Comparison of ENCODE assay signal across 13 mouse cellular contexts in genomic region chr6:86624074-86625030, GRCm38 (mm10). TPM values are rescaled to one million over a fixed set of nuclear protein-coding genes. Genes with fewer than 3 reads are reported as not detected.
DNase-seq lines count a peak whose midpoint lies in the region; ATAC-seq and TF ChIP-seq lines count a peak whose summit lies in the region.
"Had no signal": no experiment of that assay in that cellular context is flagged by ENCODE, and none has a peak within 500 bp of the region (broad histone marks: within the 10 kb centered on the region; RNA-seq: fewer than 3 reads in every experiment).

No protein-coding gene starts in this region.

- no peak overlapping the region for H3K9ac ChIP-seq in forebrain, embryonic 14.5 days (ENCODE audit: low read length)
- no peak overlapping the region for H3K9ac ChIP-seq in forebrain, embryonic 16.5 days (replicated peaks; ENCODE audit: low read depth, low read length)
- H3K9ac ChIP-seq in midbrain, embryonic 14.5 days (replicated peaks; ENCODE audit: low read length) = no peak overlapping the region
- H3K9ac ChIP-seq in midbrain, embryonic 15.5 days = no peak overlapping the region
- H3K9ac ChIP-seq in stomach, postnatal 0 days (ENCODE audit: low read length) = no peak overlapping the region
- H3K9ac ChIP-seq: hindbrain, embryonic 15.5 days; stomach, embryonic 15.5 days had no signal

- TF ChIP-seq CTCF in stomach, postnatal 0 days (IDR thresholded peaks at IDR 0.05; ENCODE audit: low read depth) = no peak

- ATAC-seq in forebrain, embryonic 14.5 days = no peak
- ATAC-seq in forebrain, embryonic 16.5 days = no peak
- ATAC-seq in midbrain, embryonic 14.5 days (ENCODE audit: low FRiP score, low TSS enrichment) = no peak
- no peak for ATAC-seq in midbrain, embryonic 15.5 days (replicated peaks)
- no peak for ATAC-seq in stomach, postnatal 0 days (ENCODE audit: low FRiP score, low TSS enrichment)

- H3K4me3 ChIP-seq in forebrain, embryonic 14.5 days (ENCODE audit: low read depth, low read length) = no peak overlapping the region
- no peak overlapping the region for H3K4me3 ChIP-seq in forebrain, embryonic 16.5 days (replicated peaks; ENCODE audit: low read length)
- H3K4me3 ChIP-seq in midbrain, embryonic 14.5 days (replicated peaks; ENCODE audit: low read depth, low read length) = no peak overlapping the region
- H3K4me3 ChIP-seq in midbrain, embryonic 15.5 days = no peak overlapping the region
- H3K4me3 ChIP-seq in stomach, postnatal 0 days (ENCODE audit: low read depth, low read length) = no peak overlapping the region
- H3K4me3 ChIP-seq: gastrocnemius, adult 2 months; hindbrain, embryonic 15.5 days; layer of hippocampus, adult 2 months; stomach, embryonic 15.5 days had no signal

- no peaks in the 10 kb centered on the region for H3K36me3 ChIP-seq in forebrain, embryonic 14.5 days (ENCODE audit: control insufficient read depth, insufficient read depth, low read length)
- no peaks in the 10 kb centered on the region for H3K36me3 ChIP-seq in forebrain, embryonic 16.5 days (ENCODE audit: control insufficient read depth, insufficient read depth)
- no peaks in the 10 kb centered on the region for H3K36me3 ChIP-seq in midbrain, embryonic 14.5 days (ENCODE audit: control insufficient read depth, insufficient read depth, low read length)
- no peaks in the 10 kb centered on the region for H3K36me3 ChIP-seq in midbrain, embryonic 15.5 days (replicated peaks)
- H3K36me3 ChIP-seq in stomach, postnatal 0 days (ENCODE audit: control insufficient read depth, insufficient read depth, low read length) = no peaks in the 10 kb centered on the region; the same call in 1 of the 2 replicates
- H3K36me3 ChIP-seq: hindbrain, embryonic 15.5 days; stomach, embryonic 15.5 days had no signal

- TF ChIP-seq EP300 in stomach, postnatal 0 days (optimal IDR thresholded peaks at IDR 0.05) = no peak

- H3K4me1 ChIP-seq in forebrain, embryonic 14.5 days (ENCODE audit: control insufficient read depth, insufficient read depth, low read length) = no peaks in the 10 kb centered on the region
- H3K4me1 ChIP-seq in forebrain, embryonic 16.5 days (replicated peaks; ENCODE audit: control insufficient read depth, insufficient read depth, low read length) = no peaks in the 10 kb centered on the region
- no peaks in the 10 kb centered on the region for H3K4me1 ChIP-seq in midbrain, embryonic 14.5 days (ENCODE audit: control insufficient read depth, insufficient read depth, low read length)
- no peaks in the 10 kb centered on the region for H3K4me1 ChIP-seq in midbrain, embryonic 15.5 days
- no peaks in the 10 kb centered on the region for H3K4me1 ChIP-seq in stomach, postnatal 0 days (replicated peaks; ENCODE audit: control insufficient read depth, insufficient read depth)
- H3K4me1 ChIP-seq: hindbrain, embryonic 15.5 days had no signal

- 51% methylated on average over 18 of the region's 18 CpGs for WGBS in forebrain, embryonic 14.5 days
- WGBS in forebrain, embryonic 16.5 days = 54% methylated on average over 18 of the region's 18 CpGs
- WGBS in midbrain, embryonic 14.5 days = 73% methylated on average over 18 of the region's 18 CpGs
- whole genome bisulfite sequencing in midbrain, embryonic 15.5 days = 73% methylated on average over 18 of the region's 18 CpGs
- 63% methylated on average over 18 of the region's 18 CpGs for WGBS in stomach, postnatal 0 days

- no peak overlapping the region for H3K4me2 ChIP-seq in forebrain, embryonic 14.5 days (ENCODE audit: low read length)
- no peak overlapping the region for H3K4me2 ChIP-seq in forebrain, embryonic 16.5 days (ENCODE audit: low read length)
- H3K4me2 ChIP-seq in midbrain, embryonic 14.5 days (ENCODE audit: low read length) = no peak overlapping the region
- H3K4me2 ChIP-seq in midbrain, embryonic 15.5 days = no peak overlapping the region
- H3K4me2 ChIP-seq in stomach, postnatal 0 days (replicated peaks; ENCODE audit: low read depth) = no peak overlapping the region
- H3K4me2 ChIP-seq: hindbrain, embryonic 15.5 days; stomach, embryonic 15.5 days had no signal

- no peak overlapping the region for H3K27ac ChIP-seq in forebrain, embryonic 14.5 days (ENCODE audit: low read depth, low read length)
- H3K27ac ChIP-seq in forebrain, embryonic 16.5 days (ENCODE audit: low read length) = no peak overlapping the region
- no peak overlapping the region for H3K27ac ChIP-seq in midbrain, embryonic 14.5 days (replicated peaks; ENCODE audit: low read depth, low read length)
- no peak overlapping the region for H3K27ac ChIP-seq in midbrain, embryonic 15.5 days
- peak overlapping the region; percentile 53 for H3K27ac ChIP-seq in stomach, postnatal 0 days (replicated peaks)
- H3K27ac ChIP-seq: gastrocnemius, adult 2 months; hindbrain, embryonic 15.5 days; layer of hippocampus, adult 2 months; stomach, embryonic 15.5 days had no signal

- no peaks in the 10 kb centered on the region for H3K9me3 ChIP-seq in forebrain, embryonic 14.5 days (replicated peaks; ENCODE audit: control insufficient read depth, low read length)
- H3K9me3 ChIP-seq in forebrain, embryonic 16.5 days (ENCODE audit: control insufficient read depth, low read length) = no peaks in the 10 kb centered on the region
- H3K9me3 ChIP-seq in midbrain, embryonic 14.5 days (ENCODE audit: control insufficient read depth, low read length) = no peaks in the 10 kb centered on the region
- H3K9me3 ChIP-seq in midbrain, embryonic 15.5 days = no peaks in the 10 kb centered on the region
- H3K9me3 ChIP-seq in stomach, postnatal 0 days (ENCODE audit: control insufficient read depth, low read length) = no peaks in the 10 kb centered on the region
- H3K9me3 ChIP-seq: hindbrain, embryonic 15.5 days; stomach, embryonic 15.5 days had no signal

- DNase-seq in forebrain, embryonic 14.5 days (ENCODE audit: low spot score) = peak; percentile 13
- DNase-seq in midbrain, embryonic 14.5 days = peak; percentile 14
- peak; percentile 6 to 16 for DNase-seq in layer of hippocampus, postnatal 14 days (ENCODE audit: low spot score in 2 of 2)
- DNase-seq in stomach, postnatal 0 days (ENCODE audit: low spot score) = no peak
- DNase-seq in spleen, postnatal 4 days (ENCODE audit: low spot score in 2 of 2) = no peak
- no peak for DNase-seq in gastrocnemius, postnatal 10 days
- DNase-seq: gastrocnemius, adult 2 months had no signal

- H3K27me3 ChIP-seq in forebrain, embryonic 14.5 days (replicated peaks; ENCODE audit: control insufficient read depth, insufficient read depth, low read length) = no peaks in the 10 kb centered on the region
- H3K27me3 ChIP-seq in forebrain, embryonic 16.5 days (replicated peaks; ENCODE audit: control insufficient read depth, insufficient read depth, low read length) = no peaks in the 10 kb centered on the region
- no peaks in the 10 kb centered on the region for H3K27me3 ChIP-seq in midbrain, embryonic 14.5 days (ENCODE audit: control insufficient read depth, insufficient read depth, low read length)
- no peaks in the 10 kb centered on the region for H3K27me3 ChIP-seq in midbrain, embryonic 15.5 days (replicated peaks)
- H3K27me3 ChIP-seq in stomach, postnatal 0 days (ENCODE audit: control insufficient read depth, insufficient read depth, low read length) = no peaks in the 10 kb centered on the region
- H3K27me3 ChIP-seq: hindbrain, embryonic 15.5 days; stomach, embryonic 15.5 days had no signal

RNA-seq across cellular contexts. Expression of gene Asprv1, which starts 3.6 kb away (rescaled TPM):
- polyA plus RNA-seq in forebrain, embryonic 14.5 days (2014; fragmentation: Nextera tagmentation; extraction: Ambion mirVana) = 0.59 and 1.0 TPM in 2 replicates
- polyA plus RNA-seq in forebrain, embryonic 16.5 days (2015; fragmentation: Nextera tagmentation; extraction: Ambion mirVana) = 0.92 and 1.6 TPM in 2 replicates
- polyA plus RNA-seq in midbrain, embryonic 14.5 days (2014; fragmentation: Nextera tagmentation; extraction: Ambion mirVana) = 0.76 and 0.92 TPM in 2 replicates
- 0.47 and 1.7 TPM in 2 replicates for polyA plus RNA-seq in midbrain, embryonic 15.5 days (2015; fragmentation: Nextera tagmentation; extraction: Ambion mirVana)
- total RNA-seq in layer of hippocampus, postnatal 14 days (2021) = 1 to 10 TPM; 1.2 to 2.1 TPM
- 2,145 and 2,418 TPM in 2 replicates for polyA plus RNA-seq in stomach, postnatal 0 days (2015; fragmentation: Nextera tagmentation; extraction: Ambion mirVana)
- under 1 TPM in 1 of 2 experiments, not detected in 1; 0.27 TPM for total RNA-seq in gastrocnemius, postnatal 10 days (2021)
- total RNA-seq: gastrocnemius, adult 2 months; megakaryocyte-erythroid progenitor cell, adult 5-6 weeks had no signal

RNA-seq across cellular contexts. Expression of gene Mxd1, which starts 44.6 kb away (rescaled TPM):
- 15.3 and 16.4 TPM in 2 replicates for polyA plus RNA-seq in forebrain, embryonic 14.5 days (2014; fragmentation: Nextera tagmentation; extraction: Ambion mirVana)
- 21.6 and 23.2 TPM in 2 replicates for polyA plus RNA-seq in forebrain, embryonic 16.5 days (2015; fragmentation: Nextera tagmentation; extraction: Ambion mirVana)
- 16.2 and 24.2 TPM in 2 replicates for polyA plus RNA-seq in midbrain, embryonic 14.5 days (2014; fragmentation: Nextera tagmentation; extraction: Ambion mirVana)
- 23.9 and 24.5 TPM in 2 replicates for polyA plus RNA-seq in midbrain, embryonic 15.5 days (2015; fragmentation: Nextera tagmentation; extraction: Ambion mirVana)
- 10 to 100 TPM; 16.9 to 17.7 TPM for total RNA-seq in layer of hippocampus, postnatal 14 days (2021)
- polyA plus RNA-seq in stomach, postnatal 0 days (2015; fragmentation: Nextera tagmentation; extraction: Ambion mirVana) = 24.4 and 27.3 TPM in 2 replicates
- 1 to 10 TPM; 4.4 to 6.2 TPM for total RNA-seq in gastrocnemius, postnatal 10 days (2021)

RNA-seq across cellular contexts. Expression of gene Snrnp27, which starts 60.0 kb away (rescaled TPM):
- 109 and 119 TPM in 2 replicates for polyA plus RNA-seq in forebrain, embryonic 14.5 days (2014; fragmentation: Nextera tagmentation; extraction: Ambion mirVana)
- polyA plus RNA-seq in forebrain, embryonic 16.5 days (2015; fragmentation: Nextera tagmentation; extraction: Ambion mirVana) = 103 and 106 TPM in 2 replicates
- polyA plus RNA-seq in midbrain, embryonic 14.5 days (2014; fragmentation: Nextera tagmentation; extraction: Ambion mirVana) = 101 and 105 TPM in 2 replicates
- polyA plus RNA-seq in midbrain, embryonic 15.5 days (2015; fragmentation: Nextera tagmentation; extraction: Ambion mirVana) = 91.5 and 92.0 TPM in 2 replicates
- 10 to 100 TPM; 56.2 to 56.8 TPM for total RNA-seq in layer of hippocampus, postnatal 14 days (2021)
- 82.7 and 90.8 TPM in 2 replicates for polyA plus RNA-seq in stomach, postnatal 0 days (2015; fragmentation: Nextera tagmentation; extraction: Ambion mirVana)
- total RNA-seq in gastrocnemius, postnatal 10 days (2021) = 10 to 100 TPM; 82.4 to 88.3 TPM

Comparison
In these comparisons a context has a peak if more than half of its experiments do, and no peak if none do; other contexts are left out.
1. DNase-seq: peak in forebrain, embryonic 14.5 days (single experiment), midbrain, embryonic 14.5 days (single experiment) and layer of hippocampus, postnatal 14 days (2 of 2); none in stomach, postnatal 0 days (single experiment), spleen, postnatal 4 days (0 of 2) and gastrocnemius, postnatal 10 days (single experiment).
2. RNA of gene Asprv1, which starts 3.6 kb away (polyA plus RNA-seq): 2,145 to 2,418 TPM in stomach, postnatal 0 days; 0.47 to 1.7 TPM in midbrain, embryonic 15.5 days, 0.59 to 1.0 TPM in forebrain, embryonic 14.5 days, 0.92 to 1.6 TPM in forebrain, embryonic 16.5 days and 0.76 to 0.92 TPM in midbrain, embryonic 14.5 days; every median in the first group is over 100 times any median in the second.